Mouse (Mus musculus): ENCODE data around the gene Zswim8.
"Not testable (repeated sequence)": the region's sequence is repeated elsewhere in the genome, so short reads cannot be mapped to it uniquely, and the experiment has no call there.

The Zswim8 gene

DNA sequence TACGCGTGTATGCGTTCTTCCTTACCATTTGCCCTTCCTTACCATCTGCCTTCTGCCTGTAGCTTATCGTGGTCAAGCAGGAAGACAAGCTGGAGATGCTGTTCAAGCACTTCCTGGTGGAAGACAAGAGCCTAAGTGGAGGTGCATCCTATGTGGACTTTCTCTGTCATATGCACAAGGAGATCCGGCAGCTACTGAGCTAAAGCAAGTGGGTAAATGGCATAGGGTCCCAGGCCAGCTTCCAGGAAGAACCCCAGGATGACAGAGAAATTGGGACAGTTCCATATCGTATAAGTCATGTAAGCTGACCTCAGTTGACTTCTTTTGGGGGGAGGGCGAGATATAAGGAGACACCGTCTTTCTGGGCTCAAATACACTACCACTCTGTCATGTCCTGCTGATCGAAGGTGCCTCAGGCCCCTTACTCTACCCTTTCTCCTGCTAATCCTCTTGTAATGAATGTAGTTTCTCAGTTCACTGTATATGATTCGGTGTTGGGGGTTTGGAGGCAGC, 13.7 kb upstream of the Zswim8 start:
- no peak for DNase-seq (ENCODE audit: low read depth)

DNA sequence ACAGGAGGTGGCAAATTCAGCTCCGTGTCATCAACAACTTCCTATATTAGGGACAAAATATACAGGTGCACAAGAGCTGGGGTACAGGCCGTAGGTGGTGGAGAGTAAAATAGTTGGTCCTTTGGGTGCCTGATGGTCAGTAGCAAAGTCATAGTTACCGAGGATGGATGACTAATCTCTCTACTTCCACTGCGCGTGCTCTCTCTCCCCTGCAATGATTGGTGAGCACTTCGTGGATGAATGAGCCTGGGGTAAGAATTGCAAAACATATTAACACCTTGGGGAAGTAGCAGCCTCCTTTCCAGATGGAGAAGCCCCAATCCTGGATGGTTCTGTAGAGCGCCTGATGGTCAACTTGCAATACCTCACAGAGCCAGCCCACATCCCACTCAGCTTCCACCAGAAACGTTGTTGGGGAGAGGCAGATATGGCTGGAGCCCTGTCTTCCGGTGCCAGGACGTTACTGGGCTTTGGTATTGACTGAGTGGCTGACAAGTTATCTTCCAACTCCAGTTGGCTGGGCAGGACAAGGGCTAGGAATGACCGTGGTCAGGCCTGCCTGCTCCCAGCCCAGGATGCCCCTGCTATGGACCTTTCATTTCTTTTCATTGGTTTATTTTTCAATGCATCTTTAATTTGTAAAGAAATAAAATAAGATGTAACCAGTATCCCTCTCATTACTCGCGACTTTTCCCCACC, 13.0 kb upstream of the Zswim8 start:
- DNase-seq (ENCODE audit: low read depth): no peak

DNA sequence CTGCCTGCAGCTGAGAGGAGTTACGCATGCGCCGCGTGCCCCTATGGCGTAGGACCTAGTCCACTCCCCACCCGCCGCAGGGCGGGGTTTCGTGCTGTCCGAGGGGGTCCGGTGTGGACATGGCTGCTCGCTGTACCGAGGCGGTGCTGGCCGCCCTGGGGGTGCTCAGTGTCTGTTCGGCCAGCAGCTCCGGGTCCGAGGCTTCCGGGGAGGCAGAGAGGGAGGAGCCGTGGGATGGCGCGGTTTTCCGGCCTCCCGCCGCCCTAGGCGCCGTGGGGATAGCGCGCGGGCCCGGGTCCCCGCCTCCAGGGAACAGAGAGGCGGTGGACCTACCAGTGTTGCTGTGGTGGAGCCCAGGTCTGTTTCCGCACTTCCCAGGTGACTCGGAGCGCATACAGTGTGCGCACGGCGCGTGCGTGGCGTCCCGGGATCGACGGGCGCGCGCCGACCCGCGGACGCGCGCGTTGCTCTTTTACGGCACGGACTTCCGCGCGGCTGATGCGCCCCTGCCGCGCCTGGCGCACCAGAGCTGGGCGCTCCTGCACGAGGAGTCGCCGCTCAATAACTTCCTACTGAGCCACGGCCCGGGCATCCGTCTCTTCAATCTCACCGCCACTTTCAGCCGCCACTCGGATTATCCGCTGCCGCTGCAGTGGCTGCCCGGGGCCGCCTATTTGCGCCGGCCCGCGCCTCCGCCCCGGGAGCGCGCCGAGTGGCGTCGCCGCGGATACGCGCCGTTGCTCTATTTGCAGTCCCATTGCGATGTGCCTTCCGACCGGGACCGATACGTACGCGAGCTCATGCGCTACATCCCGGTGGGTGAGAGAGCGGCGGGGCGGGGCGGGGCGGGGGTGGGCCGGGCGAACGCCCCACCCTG, 12.2 kb upstream of the Zswim8 start, which contains the start of gene Fut11:
Gene Fut11, plus strand, starts transcription at position 85 of the 877 bp plus-strand sequence.
- no peak for DNase-seq (ENCODE audit: low read depth)

DNA sequence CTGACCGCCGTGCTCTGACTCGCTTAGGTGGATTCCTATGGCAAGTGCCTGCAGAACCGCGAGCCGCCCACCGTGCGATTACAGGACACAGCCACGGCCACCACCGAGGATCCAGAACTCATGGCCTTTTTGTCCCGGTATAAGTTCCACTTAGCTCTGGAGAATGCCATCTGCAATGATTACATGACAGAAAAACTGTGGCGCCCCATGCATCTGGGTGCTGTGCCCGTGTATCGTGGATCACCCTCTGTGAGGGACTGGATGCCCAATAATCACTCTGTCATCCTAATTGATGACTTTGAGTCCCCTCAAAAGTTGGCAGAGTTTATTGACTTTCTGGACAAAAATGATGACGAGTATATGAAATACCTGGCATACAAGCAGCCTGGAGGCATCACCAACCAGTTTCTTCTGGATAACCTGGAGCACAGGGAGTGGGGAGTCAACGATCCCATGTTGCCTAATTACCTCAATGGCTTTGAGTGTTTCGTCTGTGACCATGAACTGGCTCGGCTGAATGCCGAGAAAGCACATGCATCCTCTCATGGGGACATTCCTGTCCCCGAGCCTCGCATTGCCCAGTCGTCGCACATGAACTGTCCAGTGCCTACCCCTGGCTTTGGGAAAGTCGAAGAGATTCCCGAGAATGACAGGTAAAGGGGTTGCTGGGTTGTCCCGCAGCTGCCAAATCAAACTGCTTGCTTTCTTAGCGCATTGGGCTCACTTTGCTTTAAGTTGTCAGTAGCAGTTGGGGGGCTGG, 11.4 kb upstream of the Zswim8 start:
- no peak for DNase-seq (ENCODE audit: low read depth)

DNA sequence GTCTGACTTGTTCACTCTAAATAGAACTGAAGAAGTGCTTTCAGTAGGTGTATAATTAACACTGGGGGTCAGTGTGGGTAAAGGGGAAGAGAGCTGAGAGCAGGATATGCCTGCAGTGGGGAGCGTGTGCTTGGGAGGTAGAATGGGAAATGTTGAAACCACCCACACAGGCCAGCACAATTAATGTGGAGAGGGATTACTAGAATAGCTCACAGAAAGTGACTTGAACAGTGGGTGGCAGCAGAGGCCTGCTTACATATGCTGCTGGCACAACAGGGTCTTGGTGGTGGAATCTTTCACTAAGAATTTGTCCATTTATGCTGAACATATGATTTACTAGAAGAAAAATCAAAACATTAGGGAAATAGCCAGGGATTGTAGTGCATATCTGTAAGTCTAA, 10.4 kb upstream of the Zswim8 start:
- no peak for DNase-seq (ENCODE audit: low read depth)

DNA sequence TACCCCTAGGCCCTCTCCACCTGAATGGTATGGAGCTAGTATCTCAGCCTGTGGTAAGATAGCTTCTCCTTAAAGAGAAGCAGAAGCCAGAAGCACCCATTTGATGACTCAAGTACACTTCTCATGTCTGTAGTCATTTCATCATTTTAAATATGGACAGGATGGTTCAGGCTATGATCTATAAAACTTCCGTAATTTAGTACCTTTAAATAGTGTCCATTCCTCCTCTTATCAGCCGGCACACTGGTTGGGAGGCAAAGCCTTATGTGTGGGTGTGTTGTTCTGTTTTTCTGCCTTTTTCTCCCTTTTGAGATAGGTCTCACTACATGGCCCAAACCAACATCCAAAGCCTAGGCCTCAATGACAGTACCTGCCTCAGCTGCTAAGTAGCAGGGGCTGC, 8.8 kb upstream of the Zswim8 start:
- DNase-seq (ENCODE audit: low read depth): no peak

DNA sequence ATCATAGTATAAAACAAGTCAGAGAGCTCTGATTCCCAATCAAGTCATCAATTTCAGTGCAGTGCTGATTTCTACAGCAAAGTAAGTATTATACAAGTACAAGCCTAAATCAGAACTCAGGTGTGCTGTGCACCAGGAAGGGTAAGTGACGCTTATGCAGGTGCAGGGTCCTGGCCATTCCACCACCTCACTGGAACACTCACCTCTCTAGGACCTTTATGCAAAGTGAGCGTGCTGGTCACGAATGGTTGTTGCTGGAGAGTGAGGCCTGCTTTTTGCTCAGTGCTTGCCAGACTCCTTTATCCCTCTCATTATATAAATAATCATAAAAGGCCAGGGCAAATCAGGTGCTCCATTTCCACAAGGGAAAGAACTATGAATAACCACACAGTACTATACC, 7.0 kb upstream of the Zswim8 start:
- DNase-seq (ENCODE audit: low read depth): no peak

DNA sequence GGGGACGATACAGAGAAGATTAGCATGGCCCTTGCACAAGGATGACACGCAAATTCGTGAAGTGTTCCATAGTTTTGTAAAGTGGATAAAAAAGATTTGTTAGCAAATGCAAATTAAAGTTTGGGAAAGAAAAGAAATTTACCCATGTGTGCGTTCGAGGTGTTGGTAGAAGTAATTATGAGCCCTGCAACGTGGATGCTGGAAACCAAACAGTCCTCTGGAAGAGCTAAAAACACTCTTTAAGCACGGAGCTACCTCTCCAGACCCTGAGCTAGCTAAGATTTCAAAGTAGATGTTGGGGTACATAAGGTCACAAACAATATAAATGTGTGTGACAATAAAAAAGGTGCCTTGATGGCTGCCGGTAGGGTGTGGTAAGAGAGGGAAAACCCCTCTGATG, 5.8 kb upstream of the Zswim8 start:
- DNase-seq (ENCODE audit: low read depth): no peak

DNA sequence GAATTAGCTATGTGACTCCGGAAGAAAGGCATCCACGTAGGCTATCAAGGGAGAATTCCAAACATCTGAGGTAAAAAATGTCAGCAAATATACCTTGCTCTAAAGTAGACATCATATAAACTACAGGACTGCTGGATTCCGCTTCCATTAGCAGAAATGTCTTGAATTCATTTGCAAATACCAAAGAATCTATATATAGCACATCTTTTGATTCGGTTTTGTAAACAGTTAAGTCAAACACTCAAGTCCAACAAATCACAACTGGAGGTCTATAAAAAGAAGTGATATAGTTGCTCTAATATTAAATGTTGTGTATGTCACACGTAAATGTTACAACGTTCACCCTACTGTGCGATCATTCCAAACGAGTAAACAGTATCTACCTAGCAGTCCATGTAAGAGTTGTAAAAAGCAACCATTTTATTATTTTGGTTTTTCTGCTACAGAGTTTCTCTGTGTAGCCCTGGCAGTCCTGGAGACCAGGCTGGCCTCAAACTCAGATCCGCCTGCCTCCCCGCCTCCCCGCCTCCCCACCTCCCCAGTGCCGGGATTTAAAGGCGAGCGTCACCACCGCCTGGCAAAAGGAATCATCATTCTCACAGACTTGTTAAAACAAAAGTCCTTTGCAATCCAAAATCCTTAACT, 5.1 kb upstream of the Zswim8 start:
- DNase-seq (ENCODE audit: low read depth): no peak

DNA sequence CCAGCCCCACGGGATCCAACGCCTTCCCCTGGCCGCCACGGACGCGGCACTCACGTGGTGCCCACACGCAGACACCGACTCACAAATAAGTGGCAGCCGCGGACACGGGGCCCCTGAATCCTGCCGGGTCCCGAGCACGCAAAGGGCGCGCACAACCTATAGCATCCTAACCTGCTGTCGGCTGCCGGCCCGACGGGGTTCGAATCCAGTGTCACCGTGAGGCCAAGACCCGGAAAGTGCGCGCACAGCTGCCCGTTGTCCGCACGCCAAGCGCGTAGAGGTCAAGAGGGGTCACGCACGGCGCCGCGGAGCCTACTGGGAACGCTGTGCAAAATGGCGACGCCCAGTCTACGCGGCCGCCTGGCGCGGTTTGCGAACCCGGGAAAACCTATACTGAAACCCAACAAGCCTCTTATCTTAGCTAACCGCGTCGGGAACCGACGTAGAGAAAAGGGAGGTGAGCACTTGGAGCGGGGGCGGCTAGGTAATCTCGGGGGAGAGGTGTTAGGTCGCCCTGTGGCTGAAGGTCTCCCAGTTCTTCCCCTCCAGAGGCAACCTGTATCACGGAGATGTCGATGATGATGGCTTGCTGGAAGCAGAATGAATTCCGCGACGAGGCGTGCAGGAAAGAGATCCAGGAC, 4.5 kb upstream of the Zswim8 start, which contains the start of gene Chchd1:
Gene Chchd1, plus strand, starts transcription at position 266 of the 641 bp plus-strand sequence.
- DNase-seq (ENCODE audit: low read depth): peak; percentile 56

DNA sequence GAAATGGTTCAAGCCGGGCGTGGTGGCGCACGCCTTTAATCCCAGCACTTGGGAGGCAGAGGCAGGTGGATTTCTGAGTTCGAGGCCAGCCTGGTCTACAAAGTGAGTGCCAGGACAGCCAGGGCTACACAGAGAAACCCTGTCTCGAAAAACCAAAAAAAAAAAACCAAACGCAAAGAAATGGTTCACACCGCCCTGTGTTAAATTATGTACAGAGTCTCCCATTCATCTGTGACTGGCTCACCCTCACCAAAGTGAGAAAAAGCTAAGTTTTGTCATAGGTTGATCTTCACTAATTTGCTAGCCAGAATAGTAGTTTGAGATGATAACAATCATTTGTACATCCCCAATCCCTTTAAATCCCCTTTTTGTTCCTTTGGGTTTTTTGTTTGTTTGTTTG, 3.9 kb upstream of the Zswim8 start:
- DNase-seq (ENCODE audit: low read depth): not testable (repeated sequence)

DNA sequence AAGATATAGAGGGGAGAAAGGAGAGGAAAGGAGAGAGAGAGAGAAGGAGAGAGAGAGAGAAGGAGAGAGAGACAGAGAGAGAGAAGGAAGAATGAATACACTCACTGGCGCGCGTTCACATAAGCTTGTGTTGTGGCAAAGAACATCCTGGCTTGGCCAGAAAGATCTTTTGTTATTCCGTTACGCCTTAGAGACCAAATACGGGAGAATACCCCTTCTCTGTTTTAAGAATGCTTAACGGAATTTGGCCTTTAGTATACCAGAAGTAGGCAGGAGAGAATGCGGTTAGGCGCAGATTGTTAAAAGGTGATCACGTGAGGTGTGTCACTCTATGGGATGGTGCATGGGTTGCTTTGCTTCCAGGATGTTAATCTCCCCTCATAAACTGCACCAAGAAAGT, 887 bp downstream of the Zswim8 start:
- no peak for DNase-seq (ENCODE audit: low read depth)

DNA sequence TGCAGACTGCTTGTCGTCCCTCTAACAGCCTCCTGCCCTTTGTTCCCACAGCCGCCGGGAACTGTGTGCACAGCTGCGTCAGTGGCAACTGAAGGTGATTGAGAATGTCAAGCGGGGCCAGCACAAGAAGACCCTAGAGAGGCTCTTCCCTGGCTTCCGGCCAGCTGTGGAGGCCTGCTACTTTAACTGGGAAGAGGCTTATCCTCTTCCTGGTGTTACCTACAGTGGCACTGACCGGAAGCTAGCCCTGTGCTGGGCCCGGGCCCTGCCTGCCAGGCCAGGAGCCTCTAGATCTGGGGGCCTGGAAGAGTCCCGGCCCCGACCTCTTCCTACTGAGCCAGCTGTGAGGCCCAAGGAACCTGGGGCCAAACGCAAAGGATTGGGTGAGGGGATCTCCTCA, 6.5 kb downstream of the Zswim8 start:
- no peak for DNase-seq (ENCODE audit: low read depth)

DNA sequence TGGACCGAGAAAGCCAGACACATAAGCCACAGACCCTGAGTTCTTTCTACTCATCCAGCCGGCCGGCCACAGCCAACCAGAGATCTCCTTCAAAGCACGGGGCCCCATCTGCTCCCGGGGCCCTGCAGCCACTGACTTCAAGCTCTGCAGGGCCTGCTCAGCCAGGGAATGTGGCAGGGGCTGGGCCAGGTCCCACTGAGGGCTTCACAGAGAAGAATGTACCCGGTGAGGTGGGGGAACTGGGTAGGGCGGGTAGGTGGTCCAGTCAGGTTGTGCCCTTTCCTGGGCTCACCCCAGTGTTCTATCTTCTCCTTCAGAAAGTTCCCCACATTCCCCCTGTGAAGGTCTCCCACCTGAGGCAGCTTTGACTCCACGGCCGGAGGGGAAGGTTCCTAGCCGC, 11.1 kb downstream of the Zswim8 start:
- no peak for DNase-seq (ENCODE audit: low read depth)

DNA sequence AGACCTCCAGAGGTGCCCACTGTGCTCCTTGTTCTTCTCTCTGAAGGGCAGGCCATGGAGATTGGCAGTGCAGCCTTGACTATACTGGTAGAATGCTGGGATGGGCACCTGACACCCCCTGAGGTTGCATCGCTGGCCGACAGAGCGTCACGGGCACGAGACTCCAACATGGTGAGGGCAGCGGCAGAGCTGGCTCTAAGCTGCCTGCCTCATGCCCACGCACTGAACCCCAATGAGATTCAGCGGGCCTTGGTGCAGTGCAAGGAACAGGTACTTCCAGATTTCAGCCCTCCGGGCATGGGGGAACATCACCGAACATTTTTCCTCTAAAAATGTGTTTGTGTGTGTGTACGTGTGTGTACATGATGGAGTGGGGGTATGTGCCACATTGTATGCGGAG, 12.4 kb downstream of the Zswim8 start:
- no peak for DNase-seq (ENCODE audit: low read depth)

DNA sequence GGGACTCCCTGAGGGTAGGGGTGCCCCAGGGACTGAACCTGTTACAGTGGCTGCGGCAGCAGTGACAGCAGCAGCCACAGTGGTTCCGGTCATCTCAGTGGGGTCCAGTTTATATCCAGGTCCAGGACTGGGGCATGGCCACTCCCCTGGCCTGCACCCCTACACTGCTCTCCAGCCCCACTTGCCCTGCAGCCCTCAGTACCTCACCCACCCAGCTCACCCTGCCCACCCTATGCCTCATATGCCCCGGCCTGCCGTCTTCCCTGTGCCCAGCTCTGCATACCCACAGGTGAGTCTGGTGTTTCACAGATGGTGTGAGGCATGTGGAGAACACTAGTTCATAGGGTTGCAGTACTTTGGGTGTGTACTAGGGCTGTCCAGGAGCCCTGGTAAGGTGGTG, 14.0 kb downstream of the Zswim8 start:
- no peak for DNase-seq (ENCODE audit: low read depth)

DNA sequence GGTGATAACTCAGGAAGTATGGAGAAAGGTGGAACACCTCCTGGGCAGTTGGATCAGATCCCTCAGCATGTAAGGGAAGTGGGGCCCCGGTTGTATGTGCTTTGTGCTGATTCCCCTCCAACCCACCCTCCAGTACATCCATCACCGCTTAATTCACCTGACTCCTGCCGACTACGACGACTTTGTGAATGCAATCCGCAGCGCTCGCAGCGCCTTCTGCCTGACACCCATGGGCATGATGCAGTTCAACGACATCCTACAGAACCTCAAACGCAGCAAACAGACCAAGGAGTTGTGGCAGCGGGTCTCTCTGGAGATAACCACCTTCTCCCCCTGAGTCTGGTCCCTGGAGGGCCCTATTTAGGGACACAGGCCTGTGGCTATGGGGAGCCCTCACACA, 15.7 kb downstream of the Zswim8 start:
- no peak for DNase-seq (ENCODE audit: low read depth)

DNA sequence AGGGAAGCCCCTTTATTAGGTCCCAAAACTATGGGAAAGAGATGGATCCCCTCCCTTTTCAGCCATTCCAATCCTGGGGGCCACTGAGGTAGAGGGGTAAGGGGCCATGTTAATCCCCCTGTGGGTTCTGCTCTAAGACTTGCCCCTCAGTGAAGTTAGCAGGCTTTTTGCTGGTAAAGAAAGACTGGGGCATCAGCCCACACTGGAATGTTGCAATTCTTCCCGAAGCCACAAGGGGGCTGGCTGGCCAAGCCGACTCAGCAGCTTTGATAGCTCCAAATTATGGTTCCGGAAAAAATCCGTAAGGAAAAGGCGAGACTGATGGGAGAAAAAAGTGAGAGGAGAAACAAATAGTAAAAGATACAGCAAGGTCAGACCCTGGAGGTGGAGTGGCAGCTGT, 16.7 kb downstream of the Zswim8 start:
- no peak for DNase-seq (ENCODE audit: low read depth)

DNA sequence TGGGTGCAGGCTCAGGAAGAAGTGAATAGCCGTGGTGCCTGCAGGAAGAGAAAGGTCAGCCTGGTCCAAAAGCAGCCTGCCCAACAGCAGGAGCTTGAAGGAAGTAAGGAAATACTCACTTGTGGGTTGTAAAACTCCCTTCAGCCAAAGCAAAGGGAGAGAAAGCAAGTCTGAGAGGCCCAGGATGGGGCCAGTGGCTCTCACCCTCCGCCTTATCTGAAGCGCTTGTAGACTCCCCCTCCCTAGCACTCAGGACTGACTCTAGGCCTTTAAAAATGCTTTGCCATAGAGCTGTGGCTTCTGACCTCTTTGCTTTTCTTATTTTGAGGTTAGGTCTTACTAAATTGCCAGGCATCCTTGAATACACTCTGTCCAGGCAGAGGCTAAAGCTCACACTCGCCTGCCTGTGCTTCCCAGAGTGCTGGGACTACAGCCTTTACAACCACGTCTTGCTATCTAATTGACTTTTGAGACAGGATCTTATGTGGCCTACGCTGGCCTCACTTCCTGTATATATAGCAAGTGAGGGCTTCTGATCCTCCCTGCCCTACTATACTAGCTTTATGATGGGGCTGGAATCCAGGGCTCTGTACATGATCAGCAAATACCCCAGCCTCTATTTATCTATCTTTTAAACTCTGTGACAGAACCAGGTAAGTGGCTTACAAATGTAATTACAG, 18.4 kb downstream of the Zswim8 start:
- DNase-seq (ENCODE audit: low read depth): no peak

DNA sequence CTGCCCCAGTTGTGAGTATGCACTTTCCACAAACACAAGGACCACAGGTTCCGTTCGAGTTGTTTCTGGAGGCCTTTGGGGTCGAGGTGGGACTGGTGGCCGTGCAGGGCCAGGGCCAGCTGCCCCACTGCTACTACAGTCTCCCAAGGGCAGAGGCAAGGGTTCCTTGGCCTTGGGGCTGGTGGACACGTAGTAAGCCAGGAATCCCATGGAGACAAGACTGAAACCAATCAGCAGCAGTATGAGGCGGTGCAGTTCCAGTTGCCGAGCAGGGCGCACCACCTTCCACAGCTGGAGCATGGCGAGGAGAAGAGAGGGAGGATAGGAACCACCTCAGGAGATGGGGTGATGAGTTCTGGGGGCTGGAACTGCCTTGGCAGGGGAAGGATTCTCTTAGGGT, 22.5 kb downstream of the Zswim8 start:
- DNase-seq (ENCODE audit: low read depth): no peak
